Mouse (Mus musculus): ENCODE measurements at regions not wholly inside any gene's neighbourhood (a gene's known extent, or its start where the extent isn't known, plus 50 kb on each side); places are given as distances from the start of the nearest gene placed in this dataset.
A peak's percentile ranks its signal among the peaks of the same experiment; 100 is the strongest.

- H3K4me3 ChIP-seq, result no peak overlapping the region
- no peak for DNase-seq (ENCODE audit: low spot score in 2 of 2)
- no peak overlapping the region for H3K27ac ChIP-seq
- peak; percentile 76 for TF ChIP-seq CTCF (conservative IDR thresholded peaks at IDR 0.05)
Observed at GRCm38 (mm10) chr12:58638260-58638659, 369.2 kb upstream of the Clec14a start.

GRCm38 (mm10) chr12:58632529-58632928 lies 363.4 kb upstream of the Clec14a start:
- DNase-seq (ENCODE audit: low spot score in 2 of 2), result no peak

GRCm38 (mm10) chr12:58628817-58629216 lies 359.7 kb upstream of the Clec14a start:
- H3K27ac ChIP-seq, result no peak overlapping the region
- no peak for TF ChIP-seq CTCF (conservative IDR thresholded peaks at IDR 0.05)
- DNase-seq (ENCODE audit: low spot score in 2 of 2), result no peak
- no peak overlapping the region for H3K4me3 ChIP-seq

More at GRCm38 (mm10) chr12:58632529-58632928, 363.4 kb upstream of the Clec14a start:
- TF ChIP-seq CTCF (conservative IDR thresholded peaks at IDR 0.05), result no peak
- no peak overlapping the region for H3K4me3 ChIP-seq
- H3K27ac ChIP-seq, result no peak overlapping the region

GRCm38 (mm10) chr12:58625144-58625543 lies 356.1 kb upstream of the Clec14a start:
- Histone ChIP-seq H3K27ac (no peak overlapping the region), H3K4me3 (no peak overlapping the region)
- TF ChIP-seq CTCF (conservative IDR thresholded peaks at IDR 0.05), result no peak
- no peak for DNase-seq (ENCODE audit: low spot score in 2 of 2)

GRCm38 (mm10) chr12:58619508-58620310 lies 350.6 kb upstream of the Clec14a start:
- DNase-seq (ENCODE audit: low spot score in 2 of 2), result no peak

GRCm38 (mm10) chr12:58594781-58595180 lies 325.7 kb upstream of the Clec14a start:
- no peak overlapping the region for H3K4me3 ChIP-seq
- no peak for TF ChIP-seq CTCF (conservative IDR thresholded peaks at IDR 0.05)
- no peak for DNase-seq (ENCODE audit: low spot score in 2 of 2)
- no peak overlapping the region for H3K27ac ChIP-seq

More at GRCm38 (mm10) chr12:58619508-58620310, 350.6 kb upstream of the Clec14a start:
- TF ChIP-seq CTCF (conservative IDR thresholded peaks at IDR 0.05), result no peak
- no peak overlapping the region for H3K27ac ChIP-seq
- H3K4me3 ChIP-seq, result no peak overlapping the region

GRCm38 (mm10) chr12:58591480-58591829 lies 322.4 kb upstream of the Clec14a start:
- no peak overlapping the region for H3K4me3 ChIP-seq
- peak overlapping the region; percentile 48; the same call in 1 of the 2 replicates for H3K27ac ChIP-seq
- TF ChIP-seq CTCF (conservative IDR thresholded peaks at IDR 0.05), result no peak
- DNase-seq (ENCODE audit: low spot score in 2 of 2), result no peak

GRCm38 (mm10) chr12:58590547-58591479 lies 321.7 kb upstream of the Clec14a start:
- no peak for TF ChIP-seq CTCF (conservative IDR thresholded peaks at IDR 0.05)
- Histone ChIP-seq H3K27ac (peak overlapping the region; percentile 48; the same call in 1 of the 2 replicates), H3K4me3 (no peak overlapping the region)
- DNase-seq (ENCODE audit: low spot score in 2 of 2), result no peak

- TF ChIP-seq CTCF (conservative IDR thresholded peaks at IDR 0.05), result no peak
- no peak overlapping the region for H3K27ac ChIP-seq
- DNase-seq (ENCODE audit: low spot score in 2 of 2), result no peak
- H3K4me3 ChIP-seq, result no peak overlapping the region
Observed at GRCm38 (mm10) chr12:58581811-58582572, 312.9 kb upstream of the Clec14a start.

GRCm38 (mm10) chr12:58569056-58569455 lies 300.0 kb upstream of the Clec14a start:
- TF ChIP-seq CTCF (conservative IDR thresholded peaks at IDR 0.05), result no peak
- Histone ChIP-seq H3K4me3 (no peak overlapping the region), H3K27ac (no peak overlapping the region)
- DNase-seq (ENCODE audit: low spot score in 2 of 2), result no peak

GRCm38 (mm10) chr12:58560840-58561239 lies 291.8 kb upstream of the Clec14a start:
- Histone ChIP-seq H3K4me3 (no peak overlapping the region), H3K27ac (no peak overlapping the region)
- TF ChIP-seq CTCF (conservative IDR thresholded peaks at IDR 0.05), result no peak
- DNase-seq (ENCODE audit: low spot score in 2 of 2), result no peak

GRCm38 (mm10) chr12:58559833-58560232 lies 290.7 kb upstream of the Clec14a start:
- DNase-seq (ENCODE audit: low spot score in 2 of 2), result no peak
- no peak overlapping the region for H3K27ac ChIP-seq
- no peak for TF ChIP-seq CTCF (conservative IDR thresholded peaks at IDR 0.05)
- H3K4me3 ChIP-seq, result no peak overlapping the region

All from layer of hippocampus, adult 2 months (tissue).